Mouse (Mus musculus) thymus, adult 2 months (tissue): ENCODE results near the gene Kcnip3. TPM values are rescaled to one million over a fixed set of nuclear protein-coding genes. Genes with fewer than 3 reads are reported as not detected.

Experiments
- DNase-seq: peaks from one replicate; pipeline ENCODE4 v3.0.0; 2021
- H3K27ac ChIP-seq: fragments of 200-500 bp; 2 replicates; pipeline ENCODE4 v1.5.1; 2012; ENCODE audit warnings: low read length, control low read depth; ENCODE audit not compliant: control insufficient read depth, insufficient read depth
- H3K27me3 ChIP-seq: fragments of 200-500 bp; 2 replicates; pipeline ENCODE4 v1.6.1; 2012; ENCODE audit warnings: mild to moderate bottlenecking, low read length, moderate library complexity, mixed read lengths; ENCODE audit not compliant: control insufficient read depth, insufficient read depth
- H3K36me3 ChIP-seq: fragments of 200-500 bp; 2 replicates; pipeline ENCODE4 v1.6.1; 2012; ENCODE audit warnings: mild to moderate bottlenecking, low read length, moderate library complexity; ENCODE audit not compliant: control insufficient read depth, insufficient read depth
- H3K4me1 ChIP-seq: fragments of 200-500 bp; replicated peaks from 2 replicates; pipeline ENCODE4 v1.6.1; 2012; ENCODE audit warnings: low read length; ENCODE audit not compliant: control insufficient read depth, insufficient read depth
- H3K4me3 ChIP-seq: fragments of 200-500 bp; 2 replicates; pipeline ENCODE4 v1.5.1; 2012; ENCODE audit warnings: mild to moderate bottlenecking, low read length, control low read depth, moderate library complexity; ENCODE audit not compliant: control insufficient read depth, insufficient read depth
- CTCF ChIP-seq: fragments of 200-500 bp; IDR thresholded peaks from 2 replicates; pipeline ENCODE4 v1.5.1; 2012; ENCODE audit warnings: mild to moderate bottlenecking, control low read depth, low read length, moderate library complexity, borderline replicate concordance; ENCODE audit not compliant: control insufficient read depth, poor library complexity, insufficient read depth; ENCODE audit errors: extremely low read depth
- POLR2A ChIP-seq: fragments of 200-500 bp; IDR thresholded peaks from 2 replicates; pipeline ENCODE4 v1.6.1; 2012; ENCODE audit warnings: mild to moderate bottlenecking, low read length, control low read depth, moderate library complexity; ENCODE audit not compliant: control insufficient read depth, poor library complexity, insufficient read depth; ENCODE audit errors: extremely low read depth
- WGBS: fragments of 180-500 bp; shearing (Covaris S2); methylation state at CpG from one replicate; pipeline ENCODE4 v1.1.7; 2018; 5-methylcytosine and 5-hydroxymethylcytosine counted together
- polyA plus RNA-seq: library from polyadenylated mRNA; depleted of rRNA; stranded (reverse); fragments of >200 nt; gene quantifications from 2 replicates; pipeline ENCODE4 v1.2.3, GENCODE M21; 2012

The Kcnip3 gene
- polyA plus RNA-seq, 1 experiment: 4.7 TPM

- Histone ChIP-seq H3K4me3 (no peak overlapping the region), H3K36me3 (no peaks in the 10 kb centered on the region), H3K4me1 (no peaks in the 10 kb centered on the region), H3K27ac (no peak overlapping the region), H3K27me3 (no peaks in the 10 kb centered on the region)
- 75% methylated on average over 3 of the region's 3 CpGs for WGBS
- TF ChIP-seq POLR2A: no peak
- no peak for TF ChIP-seq CTCF
- DNase-seq: no peak
Observed at GRCm38 (mm10) chr2:127472279-127472678, 49.6 kb downstream of the Kcnip3 start.

GRCm38 (mm10) chr2:127471281-127471680, 50.6 kb downstream of the Kcnip3 start:
- Histone ChIP-seq H3K27ac (no peak overlapping the region), H3K27me3 (no peaks in the 10 kb centered on the region), H3K36me3 (no peaks in the 10 kb centered on the region), H3K4me3 (no peak overlapping the region), H3K4me1 (no peaks in the 10 kb centered on the region)
- no peak for DNase-seq
- WGBS: 93% methylated on average over 8 of the region's 8 CpGs
- TF ChIP-seq POLR2A (no peak), CTCF (no peak)

GRCm38 (mm10) chr2:127470661-127471060, 51.2 kb downstream of the Kcnip3 start:
- H3K27me3 ChIP-seq: no peaks in the 10 kb centered on the region
- no peaks in the 10 kb centered on the region for H3K36me3 ChIP-seq
- no peak for TF ChIP-seq CTCF
- TF ChIP-seq POLR2A: no peak
- DNase-seq: no peak
- no peak overlapping the region for H3K4me3 ChIP-seq
- WGBS: 95% methylated on average over 10 of the region's 10 CpGs
- H3K27ac ChIP-seq: no peak overlapping the region
- no peaks in the 10 kb centered on the region for H3K4me1 ChIP-seq

GRCm38 (mm10) chr2:127470183-127470582, 51.7 kb downstream of the Kcnip3 start:
- no peak overlapping the region for H3K27ac ChIP-seq
- no peaks in the 10 kb centered on the region for H3K36me3 ChIP-seq
- H3K4me1 ChIP-seq: no peaks in the 10 kb centered on the region
- WGBS: 85% methylated on average over 5 of the region's 5 CpGs
- no peaks in the 10 kb centered on the region for H3K27me3 ChIP-seq
- no peak for DNase-seq
- no peak for TF ChIP-seq POLR2A
- TF ChIP-seq CTCF: no peak
- no peak overlapping the region for H3K4me3 ChIP-seq

- WGBS: 10% methylated on average over 8 of the region's 8 CpGs
- DNase-seq: peak; percentile 43
Observed at GRCm38 (mm10) chr2:127462314-127462713, 59.6 kb downstream of the Kcnip3 start.

GRCm38 (mm10) chr2:127461351-127461750, 60.5 kb downstream of the Kcnip3 start:
- Histone ChIP-seq H3K27me3 (no peaks in the 10 kb centered on the region), H3K4me1 (no peaks in the 10 kb centered on the region), H3K4me3 (no peak overlapping the region), H3K36me3 (no peaks in the 10 kb centered on the region), H3K27ac (no peak overlapping the region)
- 79% methylated on average over 9 of the region's 9 CpGs for whole genome bisulfite sequencing
- no peak for DNase-seq
- TF ChIP-seq CTCF: no peak

More at GRCm38 (mm10) chr2:127462314-127462713, 59.6 kb downstream of the Kcnip3 start:
- Histone ChIP-seq H3K27me3 (no peaks in the 10 kb centered on the region), H3K36me3 (no peaks in the 10 kb centered on the region), H3K4me1 (no peaks in the 10 kb centered on the region), H3K4me3 (no peak overlapping the region), H3K27ac (no peak overlapping the region)
- no peak for TF ChIP-seq CTCF
- TF ChIP-seq POLR2A: no peak

- no peaks in the 10 kb centered on the region for H3K36me3 ChIP-seq
- TF ChIP-seq CTCF (no peak), POLR2A (no peak)
- no peak for DNase-seq
- H3K4me1 ChIP-seq: no peaks in the 10 kb centered on the region
- 92% methylated on average over 2 of the region's 2 CpGs for WGBS
- H3K27me3 ChIP-seq: no peaks in the 10 kb centered on the region
- H3K27ac ChIP-seq: no peak overlapping the region
- no peak overlapping the region for H3K4me3 ChIP-seq
Observed at GRCm38 (mm10) chr2:127459341-127459740, 62.6 kb downstream of the Kcnip3 start.
